Mouse (Mus musculus) neural tube, embryonic 15.5 days (tissue): Measurements from ENCODE around the gene Def6. TPM values are rescaled to one million over a fixed set of nuclear protein-coding genes. Genes with fewer than 3 reads are reported as not detected.

Source experiments
- ATAC-seq: fragments of 200-750 bp; cut with Nextera tagmentation; 2 replicates; pipeline ENCODE4 v1.8.0; 2017; ENCODE audit warnings: mild to moderate bottlenecking, moderate TSS enrichment, moderate library complexity; ENCODE audit not compliant: low FRiP score
- H3K27ac ChIP-seq: fragments of 300-500 bp; sonication (generic); replicated peaks from 2 replicates; pipeline ENCODE4 v1.5.1; 2015; ENCODE audit warnings: mild to moderate bottlenecking, inconsistent platforms
- H3K27me3 ChIP-seq: fragments of 300-500 bp; sonication (generic); replicated peaks from 2 replicates; pipeline ENCODE4 v1.6.1; 2015; ENCODE audit warnings: inconsistent platforms
- H3K36me3 ChIP-seq: fragments of 300-500 bp; sonication (generic); 2 replicates; pipeline ENCODE4 v1.6.1; 2015; ENCODE audit warnings: inconsistent platforms
- H3K4me1 ChIP-seq: fragments of 300-500 bp; sonication (generic); 2 replicates; pipeline ENCODE4 v1.6.1; 2015; ENCODE audit warnings: inconsistent platforms
- H3K4me2 ChIP-seq: fragments of 300-500 bp; sonication (generic); 2 replicates; pipeline ENCODE4 v1.6.1; 2015; ENCODE audit warnings: inconsistent platforms, mild to moderate bottlenecking, moderate library complexity
- H3K4me3 ChIP-seq: fragments of 300-500 bp; sonication (generic); replicated peaks from 2 replicates; pipeline ENCODE4 v1.5.1; 2015; ENCODE audit warnings: mild to moderate bottlenecking, inconsistent platforms
- H3K9ac ChIP-seq: fragments of 300-500 bp; sonication (generic); replicated peaks from 2 replicates; pipeline ENCODE4 v1.6.1; 2015; ENCODE audit warnings: mild to moderate bottlenecking, inconsistent platforms
- H3K9me3 ChIP-seq: fragments of 300-500 bp; sonication (generic); replicated peaks from 2 replicates; pipeline ENCODE4 v1.6.1; 2016; ENCODE audit warnings: inconsistent platforms
- WGBS: fragments of 180-500 bp; shearing (Covaris S2); methylation state at CpG from one replicate; pipeline ENCODE4 v1.1.7; 2015; ENCODE audit warnings: mixed read lengths; 5-methylcytosine and 5-hydroxymethylcytosine counted together
- polyA plus RNA-seq: library from polyadenylated mRNA; unstranded; fragments of >200 nt; fragmentation: Nextera tagmentation; extraction: Ambion mirVana; gene quantifications from 2 replicates; pipeline ENCODE4 v1.2.1, GENCODE M21; 2015

Def6 gene
- 8.6 and 24.0 TPM in 2 replicates for polyA plus RNA-seq

DNA sequence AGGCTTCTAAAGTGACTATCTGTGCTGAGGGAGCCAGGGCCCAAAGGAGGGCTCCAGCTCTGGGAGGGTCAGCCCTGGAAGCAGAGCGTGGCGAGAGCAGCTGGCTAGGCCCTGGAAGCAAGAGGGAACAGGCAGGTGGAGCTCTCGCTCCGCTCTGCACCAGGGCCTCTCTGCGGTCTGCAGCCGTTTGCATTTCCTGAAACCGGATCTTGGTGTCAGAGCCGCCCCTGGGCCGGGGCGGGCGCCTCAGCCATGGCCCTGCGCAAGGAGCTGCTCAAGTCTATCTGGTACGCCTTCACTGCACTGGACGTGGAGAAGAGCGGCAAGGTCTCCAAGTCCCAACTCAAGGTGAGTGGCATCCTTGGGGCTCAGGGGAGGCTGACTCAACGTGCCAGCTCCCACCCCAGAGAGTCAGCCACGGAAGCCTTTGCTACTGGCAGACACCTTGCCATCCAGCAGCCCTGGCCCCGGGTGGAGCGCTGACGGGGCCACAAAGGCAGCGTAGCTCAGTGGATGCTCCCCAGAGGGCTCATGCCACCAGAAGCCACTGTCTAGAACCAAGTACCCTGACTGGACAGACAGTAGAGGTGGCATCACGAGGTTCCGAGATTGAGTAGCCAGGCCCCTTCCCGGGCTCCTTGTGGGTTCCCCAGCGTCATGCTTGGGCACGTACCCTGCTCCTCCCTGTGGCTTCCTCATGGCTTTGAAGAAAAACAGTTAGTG, at the start of gene Def6:
Gene Def6 (plus strand): TSS at position 188 of the 723 bp plus-strand sequence.
- peak; percentile 64 for ATAC-seq
- H3K4me1 ChIP-seq, result peaks cover 9% of the 10 kb centered on the region
- WGBS, result 24% methylated on average over 26 of the region's 26 CpGs
- peak within 1 kb of the TSS; percentile 64 for H3K27ac ChIP-seq
- H3K27me3 ChIP-seq, result no peaks in the 10 kb centered on the region
- H3K9ac ChIP-seq, result peak within 1 kb of the TSS; percentile 33; the same call in 1 of the 2 replicates
- H3K9me3 ChIP-seq, result no peaks in the 10 kb centered on the region
- H3K36me3 ChIP-seq, result peaks cover 12% of the 10 kb centered on the region
- peak within 1 kb of the TSS; percentile 50 for H3K4me2 ChIP-seq
- H3K4me3 ChIP-seq, result peak within 1 kb of the TSS; percentile 19

- 35% methylated on average over 10 of the region's 10 CpGs for WGBS
- peaks cover 19% of the 10 kb centered on the region for H3K4me1 ChIP-seq
- no peak for ATAC-seq
- no peaks in the 10 kb centered on the region for H3K9me3 ChIP-seq
- no peak overlapping the region for H3K4me2 ChIP-seq
- H3K27me3 ChIP-seq, result no peaks in the 10 kb centered on the region
- peaks cover 8% of the 10 kb centered on the region for H3K36me3 ChIP-seq
- no peak overlapping the region for H3K27ac ChIP-seq
- 0 out of 2 replicates have a peak overlapping the region, but pooled peaks have one; percentile 17 for H3K9ac ChIP-seq
- no peak overlapping the region for H3K4me3 ChIP-seq
These were observed 47.2 kb upstream of the Def6 start for GRCm38 (mm10) chr17:28160361-28160760.

GRCm38 (mm10) chr17:28161310-28161881, 46.2 kb upstream of the Def6 start:
- Histone ChIP-seq H3K36me3 (peaks cover 12% of the 10 kb centered on the region), H3K9ac (no peak overlapping the region), H3K4me1 (peaks cover 17% of the 10 kb centered on the region), H3K4me2 (no peak overlapping the region), H3K9me3 (no peaks in the 10 kb centered on the region), H3K4me3 (no peak overlapping the region), H3K27me3 (no peaks in the 10 kb centered on the region), H3K27ac (no peak overlapping the region; the same call in 1 of the 2 replicates)
- ATAC-seq, result no peak
- 22% methylated on average over 9 of the region's 11 CpGs for WGBS

GRCm38 (mm10) chr17:28163666-28164065, 43.9 kb upstream of the Def6 start:
- Histone ChIP-seq H3K9me3 (no peaks in the 10 kb centered on the region), H3K9ac (no peak overlapping the region), H3K36me3 (peaks cover 19% of the 10 kb centered on the region), H3K4me1 (peaks cover 17% of the 10 kb centered on the region), H3K27ac (no peak overlapping the region), H3K27me3 (no peaks in the 10 kb centered on the region), H3K4me3 (no peak overlapping the region), H3K4me2 (no peak overlapping the region)
- peak; percentile 49; the same call in 1 of the 2 replicates for ATAC-seq
- 7% methylated on average over 6 of the region's 6 CpGs for WGBS

DNA sequence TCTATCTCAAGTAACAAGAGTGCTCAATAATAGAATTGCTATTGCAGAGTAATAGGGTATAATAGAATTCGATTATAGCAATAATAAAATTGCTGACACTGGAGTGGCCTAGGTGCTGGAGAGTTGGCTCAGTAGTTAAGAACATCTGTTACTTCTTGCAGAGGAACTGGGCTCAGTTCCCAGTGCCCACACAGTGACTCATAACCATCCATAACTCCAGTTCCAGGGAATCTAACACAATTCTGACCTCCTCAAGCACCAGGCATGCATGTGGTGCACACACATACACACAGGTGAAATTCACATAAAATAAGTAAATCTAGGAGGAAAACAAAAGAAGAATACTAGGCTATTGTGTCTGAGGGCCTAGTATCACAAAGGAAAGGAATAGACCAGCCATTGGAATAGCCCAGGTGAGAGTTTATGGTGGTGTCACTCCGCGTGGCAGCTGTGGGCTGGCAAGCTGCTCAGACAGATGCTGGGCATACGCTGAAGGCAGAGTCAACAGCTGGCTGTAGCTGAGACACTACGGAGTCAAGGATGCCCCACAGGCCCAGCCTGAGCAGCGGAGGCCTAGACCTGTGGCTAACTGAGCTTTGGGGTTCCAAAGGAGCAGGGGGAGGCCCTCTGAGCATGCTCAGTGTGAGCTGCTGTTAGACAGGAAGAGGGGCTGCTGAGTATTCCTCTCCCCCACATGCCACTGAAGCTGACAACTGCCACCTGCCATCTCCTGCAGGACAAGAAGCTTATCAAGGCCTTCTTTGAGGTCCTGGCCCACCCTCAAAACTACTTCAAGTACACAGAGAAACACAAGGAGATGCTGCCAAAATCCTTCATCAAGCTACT, 36.9 kb upstream of the Def6 start:
- H3K9me3 ChIP-seq, result no peaks in the 10 kb centered on the region
- no peaks in the 10 kb centered on the region for H3K27me3 ChIP-seq
- H3K4me1 ChIP-seq, result peaks cover 23% of the 10 kb centered on the region
- no peak for ATAC-seq
- no peak overlapping the region for H3K4me3 ChIP-seq
- no peak overlapping the region for H3K4me2 ChIP-seq
- 81% methylated on average over 6 of the region's 6 CpGs for WGBS
- H3K9ac ChIP-seq, result no peak overlapping the region
- H3K36me3 ChIP-seq, result peaks cover 16% of the 10 kb centered on the region
- no peak overlapping the region for H3K27ac ChIP-seq

GRCm38 (mm10) chr17:28172690-28173089, 34.9 kb upstream of the Def6 start:
- Histone ChIP-seq H3K36me3 (peaks cover 7% of the 10 kb centered on the region; the same call in 1 of the 2 replicates), H3K4me2 (no peak overlapping the region), H3K27me3 (no peaks in the 10 kb centered on the region), H3K27ac (no peak overlapping the region), H3K9me3 (no peaks in the 10 kb centered on the region), H3K4me3 (no peak overlapping the region), H3K9ac (0 out of 2 replicates have a peak overlapping the region, but pooled peaks have one; percentile 3), H3K4me1 (peaks cover 36% of the 10 kb centered on the region)
- WGBS, result 76% methylated on average over 9 of the region's 9 CpGs
- no peak for ATAC-seq

DNA sequence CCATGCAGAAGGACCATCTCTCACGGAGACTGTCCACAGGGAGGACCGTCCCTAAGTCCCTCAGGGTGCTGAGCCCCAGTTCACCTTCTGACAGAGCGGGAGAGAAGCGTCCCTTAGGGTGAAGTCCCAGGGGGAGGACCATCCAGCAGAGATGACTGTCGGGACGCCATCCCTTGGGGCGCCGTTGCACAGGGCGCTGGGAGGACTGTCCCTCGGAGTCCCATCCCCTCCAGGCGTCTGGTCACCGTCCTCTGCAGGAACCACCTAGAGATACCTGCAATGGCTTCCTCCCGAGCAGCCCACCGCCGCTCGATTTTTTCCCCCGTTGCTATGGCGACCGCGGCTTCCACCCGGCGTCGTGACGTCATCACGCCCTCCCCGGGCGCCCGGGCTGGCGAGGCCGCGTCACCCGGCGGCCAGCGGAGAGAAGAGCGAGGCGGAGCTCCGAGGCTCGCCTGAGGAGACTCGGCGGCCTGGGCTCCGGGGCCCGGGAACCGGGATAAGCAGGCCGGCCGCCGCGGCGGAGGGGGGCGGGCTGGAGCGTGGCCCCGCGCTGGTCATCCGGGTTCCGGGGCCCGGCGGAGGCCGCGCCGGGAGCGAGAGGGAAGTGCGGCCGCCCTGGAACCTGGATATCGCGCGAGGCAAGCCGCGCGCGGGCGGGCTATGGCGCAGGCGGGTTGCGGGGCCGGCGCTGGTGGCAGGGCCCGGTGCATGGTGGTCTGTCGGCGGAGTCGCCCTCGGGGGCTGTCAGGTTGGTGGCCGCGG, 30.6 kb upstream of the Def6 start, which contains the start of gene Zfp523:
Gene Zfp523 (plus strand): TSS at position 355 of the 765 bp plus-strand sequence.
- ATAC-seq, result peak; percentile 91
- peaks cover 73% of the 10 kb centered on the region for H3K4me1 ChIP-seq
- H3K27me3 ChIP-seq, result no peaks in the 10 kb centered on the region
- no peaks in the 10 kb centered on the region for H3K9me3 ChIP-seq
- WGBS, result under 1% methylated on average over 69 of the region's 82 CpGs
- H3K36me3 ChIP-seq, result no peaks in the 10 kb centered on the region
- peak within 1 kb of the TSS; percentile 96 for H3K9ac ChIP-seq
- peak within 1 kb of the TSS; percentile 81 for H3K4me2 ChIP-seq
- peak within 1 kb of the TSS; percentile 86 for H3K27ac ChIP-seq
- peak within 1 kb of the TSS; percentile 83 for H3K4me3 ChIP-seq

- peak overlapping the region; percentile 81 for H3K4me2 ChIP-seq
- no peaks in the 10 kb centered on the region for H3K36me3 ChIP-seq
- peaks cover 73% of the 10 kb centered on the region for H3K4me1 ChIP-seq
- peak overlapping the region; percentile 86 for H3K27ac ChIP-seq
- H3K4me3 ChIP-seq, result peak overlapping the region; percentile 83
- H3K9ac ChIP-seq, result peak overlapping the region; percentile 96
- no peaks in the 10 kb centered on the region for H3K9me3 ChIP-seq
- WGBS, result 8% methylated on average over 17 of the region's 22 CpGs
- H3K27me3 ChIP-seq, result no peaks in the 10 kb centered on the region
- ATAC-seq, result peak; percentile 68
These were observed 30.0 kb upstream of the Def6 start for GRCm38 (mm10) chr17:28177540-28178046.

- Histone ChIP-seq H3K36me3 (no peaks in the 10 kb centered on the region), H3K27ac (no peak overlapping the region), H3K27me3 (no peaks in the 10 kb centered on the region), H3K9ac (no peak overlapping the region), H3K9me3 (no peaks in the 10 kb centered on the region), H3K4me1 (peaks cover 67% of the 10 kb centered on the region), H3K4me3 (no peak overlapping the region), H3K4me2 (no peak overlapping the region)
- no peak for ATAC-seq
- WGBS, result 31% methylated on average over 4 of the region's 4 CpGs
These were observed 27.2 kb upstream of the Def6 start for GRCm38 (mm10) chr17:28180331-28180730.

GRCm38 (mm10) chr17:28180783-28181544, 26.6 kb upstream of the Def6 start:
- Histone ChIP-seq H3K9me3 (no peaks in the 10 kb centered on the region), H3K4me2 (no peak overlapping the region), H3K4me1 (peaks cover 67% of the 10 kb centered on the region), H3K9ac (no peak overlapping the region), H3K4me3 (no peak overlapping the region), H3K27me3 (no peaks in the 10 kb centered on the region), H3K27ac (no peak overlapping the region), H3K36me3 (no peaks in the 10 kb centered on the region)
- 86% methylated on average over 15 of the region's 15 CpGs for WGBS
- no peak for ATAC-seq
